Mouse (Mus musculus): ENCODE data around the gene Ten1.

Ten1 gene

DNA sequence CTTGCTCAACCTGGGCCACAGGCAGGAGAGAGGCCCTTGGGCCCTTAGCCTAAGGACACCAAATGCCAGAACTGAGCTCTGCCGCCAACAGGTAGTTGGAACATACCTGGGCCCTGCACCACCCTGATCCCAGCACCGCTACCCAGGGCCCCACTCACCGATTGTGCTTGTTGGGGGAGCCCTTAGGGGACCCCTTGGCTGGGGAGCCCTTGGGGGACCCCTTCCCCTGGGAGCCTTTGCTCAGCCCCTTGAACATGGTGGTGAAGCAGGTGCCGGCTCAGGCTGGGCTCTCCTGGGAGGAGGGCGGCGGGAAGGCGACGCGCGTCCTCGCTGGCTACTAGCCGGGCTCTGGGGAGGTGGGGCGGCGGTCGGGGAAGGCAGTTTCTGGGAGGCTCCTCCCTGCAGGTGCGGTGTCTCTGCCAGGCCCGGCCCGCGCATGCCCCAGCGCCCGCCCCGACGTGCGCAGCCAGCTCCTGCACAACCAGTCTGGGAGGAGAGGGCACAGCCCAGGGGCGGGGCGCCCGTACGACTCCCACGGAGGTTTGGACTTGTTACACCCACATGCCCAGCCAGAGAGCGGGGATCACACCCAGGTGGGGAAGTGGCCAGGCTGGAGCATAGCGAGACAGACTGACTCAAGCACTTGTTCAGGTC lies 39.2 kb downstream of the Ten1 start, which contains the start of gene Evpl:
Gene Evpl, minus strand, starts transcription at position 336 of the 654 bp plus-strand sequence.
- DNase-seq (ENCODE audit: low spot score in 2 of 2), result peak in 1 of 2 experiments; percentile 50

DNA sequence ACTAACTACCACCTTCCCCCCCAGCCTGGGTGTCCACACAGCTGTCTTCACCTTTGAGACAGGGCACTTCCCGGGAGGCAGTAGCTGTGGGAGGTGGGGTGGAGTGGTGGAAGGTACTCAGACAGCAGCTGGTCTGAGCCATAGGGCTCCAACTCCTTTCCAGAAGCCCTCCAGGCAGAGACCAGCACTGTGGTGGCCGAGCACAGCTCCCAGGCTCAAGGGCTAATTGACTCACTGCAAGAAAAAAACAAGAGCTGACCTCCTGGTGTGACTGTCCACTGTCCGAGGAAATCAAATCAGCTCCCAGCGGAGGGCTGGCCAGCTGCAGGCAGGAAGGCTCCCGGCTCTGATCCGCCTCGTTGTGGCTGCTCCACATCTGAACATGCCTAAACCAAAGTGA lies 41.1 kb downstream of the Ten1 start:
- DNase-seq (ENCODE audit: low spot score in 2 of 2), result no peak

DNA sequence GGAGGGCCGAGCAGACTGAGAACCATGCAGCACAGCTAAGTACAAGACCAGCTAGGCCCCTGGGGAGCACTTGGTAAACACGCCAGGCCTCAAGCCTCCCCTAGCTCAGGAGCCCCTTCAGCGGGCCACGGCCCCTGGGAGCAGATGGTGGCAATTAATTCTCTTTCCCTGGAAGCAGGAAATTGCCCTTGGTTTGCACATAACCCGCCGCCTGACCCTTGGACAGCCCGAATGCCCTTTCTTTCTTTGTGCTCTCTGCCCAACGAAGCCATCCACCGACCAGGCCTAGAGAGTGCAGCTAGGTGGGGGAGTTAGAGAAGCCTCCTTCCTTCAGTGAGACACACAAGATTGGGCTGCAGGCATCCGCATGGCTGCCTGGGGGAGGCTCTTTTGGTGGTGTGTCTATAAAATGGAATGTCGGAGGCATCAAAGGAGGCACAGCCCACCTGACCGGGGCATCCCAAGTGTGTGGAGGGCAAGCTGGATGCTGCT lies 43.1 kb downstream of the Ten1 start:
- DNase-seq (ENCODE audit: low spot score in 2 of 2), result no peak

DNA sequence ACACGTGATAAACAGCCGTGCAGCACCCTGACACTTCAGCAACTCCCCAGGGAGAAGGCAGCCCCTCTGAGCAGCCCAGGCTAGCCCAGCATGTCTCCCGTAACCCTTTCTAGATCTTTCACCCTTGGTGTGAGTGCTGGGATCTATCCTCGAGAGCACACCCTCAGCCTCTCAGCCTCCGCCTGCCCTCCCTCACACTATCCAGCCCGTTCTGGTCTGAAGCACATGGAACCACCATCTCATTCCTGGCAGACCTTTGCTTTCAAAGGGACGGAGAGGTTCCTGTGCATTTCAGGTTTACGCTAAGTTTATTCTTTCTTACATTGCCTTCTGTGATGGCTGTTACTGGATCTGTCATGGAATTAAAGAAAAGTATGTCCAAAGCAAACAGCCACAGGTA lies 45.9 kb downstream of the Ten1 start:
- no peak for DNase-seq (ENCODE audit: low spot score in 2 of 2)

DNA sequence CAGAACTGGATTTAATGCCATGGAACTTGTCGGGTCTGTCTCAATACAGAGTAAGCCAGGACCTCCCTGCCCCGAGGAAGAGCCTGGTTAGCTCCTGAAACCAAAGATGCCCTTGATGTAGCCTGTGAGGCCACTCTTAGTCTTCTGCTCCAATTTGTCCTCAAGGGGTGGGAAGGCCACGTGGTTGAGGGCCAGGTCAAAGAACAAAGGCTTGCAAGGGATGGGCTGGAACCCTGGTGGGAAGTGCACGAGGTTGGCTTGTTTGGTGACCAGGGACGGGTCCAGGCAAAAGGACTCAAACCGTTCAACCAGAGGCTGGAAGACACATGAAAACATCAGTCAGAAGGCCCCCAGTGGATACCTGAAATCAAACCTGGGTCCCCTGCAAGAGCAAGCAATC lies 47.0 kb downstream of the Ten1 start:
- no peak for DNase-seq (ENCODE audit: low spot score in 2 of 2)

DNA sequence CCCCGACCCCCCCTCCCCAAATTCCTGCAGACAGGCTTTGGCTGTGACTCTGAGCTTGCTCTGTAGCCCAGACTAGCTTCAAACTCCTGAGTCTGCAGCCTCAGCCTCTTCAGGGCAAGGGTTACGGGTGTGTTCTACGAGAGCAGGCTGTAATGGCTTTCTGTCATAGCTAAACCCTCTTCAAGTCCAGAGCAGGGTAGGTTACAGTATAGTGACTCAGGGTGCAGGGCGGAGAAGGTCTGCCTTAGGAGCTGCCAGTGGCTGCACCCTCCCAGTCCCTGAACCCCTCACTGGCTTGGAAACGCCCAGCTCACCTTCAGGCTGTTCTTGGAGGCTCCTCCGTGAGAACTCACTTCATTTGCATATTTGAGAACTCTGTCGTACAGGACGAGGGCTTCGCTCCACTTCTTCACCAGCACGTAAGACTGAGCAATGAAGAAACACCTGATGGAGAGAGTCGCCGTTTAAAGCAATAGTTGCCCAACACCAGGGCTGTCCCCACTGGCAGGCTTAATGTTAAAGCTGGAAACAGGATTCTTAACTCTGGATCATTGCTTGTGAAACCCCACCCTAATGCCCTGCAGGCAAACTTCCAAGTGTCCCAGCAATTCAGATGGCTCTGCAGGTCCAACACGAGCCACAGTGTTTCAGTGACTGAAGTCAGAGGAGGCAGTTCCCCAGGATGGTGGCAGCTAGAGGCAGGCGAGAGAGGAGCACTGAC lies 49.0 kb downstream of the Ten1 start:
- DNase-seq (ENCODE audit: low spot score in 2 of 2), result peak in 1 of 2 experiments; percentile 10

DNA sequence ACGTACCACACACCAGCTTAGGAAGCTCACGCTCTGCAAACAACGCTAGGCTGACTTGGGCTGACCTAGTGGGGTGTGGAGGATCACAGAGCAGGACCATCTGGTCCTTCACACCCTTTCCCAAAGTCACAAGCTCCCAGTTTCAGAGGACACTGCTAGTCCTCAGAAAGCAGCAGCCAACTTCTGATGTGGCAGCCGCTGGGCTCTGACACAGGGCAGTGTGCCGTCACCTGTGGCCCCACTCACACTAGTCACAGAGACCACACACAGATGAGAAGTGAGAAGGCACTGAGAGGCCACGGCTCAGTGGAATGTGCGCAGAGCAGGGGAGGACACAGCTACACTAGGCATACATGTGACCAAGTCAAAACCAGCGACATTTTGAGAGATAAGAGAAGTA lies 52.2 kb downstream of the Ten1 start:
- no peak for DNase-seq (ENCODE audit: low spot score in 2 of 2)

DNA sequence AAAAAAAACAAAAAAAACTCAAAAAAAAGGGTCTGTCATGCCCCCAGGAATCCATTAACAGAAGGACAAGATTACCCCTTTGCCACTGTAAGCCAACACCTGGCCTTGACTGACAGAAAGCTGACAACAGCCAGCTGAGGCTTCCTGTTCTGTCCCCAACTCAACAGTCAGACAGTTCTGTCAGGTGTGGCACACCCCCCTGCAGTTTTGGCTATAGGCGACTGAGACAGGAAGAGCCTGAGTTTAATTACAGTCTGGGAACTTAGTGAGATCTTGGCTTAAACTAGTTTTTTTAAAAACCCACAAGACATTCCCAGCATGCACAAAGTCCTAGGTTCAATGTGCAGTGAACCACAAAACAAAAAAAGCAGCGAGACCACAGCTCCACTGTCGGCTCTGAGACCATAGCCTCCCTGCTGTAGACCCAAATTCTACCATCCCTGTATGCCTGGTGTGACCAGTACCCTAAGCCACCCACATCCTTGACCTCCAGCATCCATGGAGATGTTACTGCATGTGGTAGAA lies 54.5 kb downstream of the Ten1 start:
- no peak for DNase-seq (ENCODE audit: low spot score in 2 of 2)

DNA sequence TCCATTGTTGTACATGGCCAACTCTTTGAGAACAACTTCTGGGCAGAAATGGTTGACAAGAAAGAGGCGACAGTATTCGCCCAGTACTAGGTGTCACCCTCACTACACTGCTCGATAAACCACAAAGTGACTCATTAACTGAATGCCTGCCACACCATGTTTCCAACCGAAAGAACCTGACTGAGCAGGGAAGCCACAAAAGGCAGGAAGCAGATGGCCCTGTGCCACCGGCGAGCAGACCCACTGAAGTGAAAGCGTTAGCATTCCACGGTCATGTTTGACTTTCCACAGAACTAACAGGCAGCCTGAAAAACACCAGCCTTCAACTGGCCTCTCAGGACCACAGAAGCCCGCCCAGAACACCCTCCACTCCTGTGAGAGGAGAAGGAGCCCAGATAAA lies 56.0 kb downstream of the Ten1 start:
- peak in 1 of 2 experiments; percentile 12 for DNase-seq (ENCODE audit: low spot score in 2 of 2)

DNA sequence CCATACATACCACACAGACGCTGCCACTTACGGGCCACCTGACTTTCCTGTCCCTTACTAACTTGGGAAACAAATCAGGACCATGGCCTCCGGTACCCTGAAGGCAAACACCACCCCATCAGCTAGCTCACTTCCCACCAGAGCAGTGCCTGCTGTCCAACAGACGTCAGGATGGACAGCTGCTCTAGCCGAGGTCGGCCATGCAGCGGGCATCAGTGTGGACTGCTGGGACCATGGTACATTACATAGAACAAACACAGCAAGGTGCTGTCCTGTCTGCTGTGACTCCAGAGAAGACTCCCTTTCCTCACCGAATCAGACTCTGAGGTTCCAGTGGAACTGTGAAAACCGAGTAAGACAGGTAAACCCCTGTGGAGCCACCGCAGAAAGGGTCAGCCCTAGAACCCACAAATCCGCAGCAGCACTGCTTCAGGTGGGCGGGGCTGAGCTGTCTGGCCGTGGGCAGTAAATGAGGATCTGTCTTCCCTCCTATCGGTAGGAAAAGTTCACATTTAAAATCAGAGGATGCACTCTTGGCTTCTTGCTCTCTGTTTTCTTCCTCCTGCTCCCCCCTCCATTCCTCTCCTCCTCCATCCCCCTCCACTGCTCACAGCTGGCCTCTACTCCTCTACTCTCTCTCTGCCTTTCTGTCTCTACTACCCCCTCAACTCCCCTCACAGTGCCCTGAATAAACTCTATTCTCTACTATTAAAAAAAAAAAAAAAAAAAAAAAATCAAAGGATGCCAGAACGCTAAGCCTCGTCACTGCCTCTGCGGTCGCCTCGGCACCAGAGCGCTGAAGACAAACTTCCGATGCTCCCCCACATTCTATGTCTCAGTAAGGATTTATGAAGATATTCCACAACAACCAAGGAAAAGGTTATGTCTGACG lies 56.7 kb downstream of the Ten1 start:
- peak in 1 of 2 experiments; percentile 12 for DNase-seq (ENCODE audit: low spot score in 2 of 2)

DNA sequence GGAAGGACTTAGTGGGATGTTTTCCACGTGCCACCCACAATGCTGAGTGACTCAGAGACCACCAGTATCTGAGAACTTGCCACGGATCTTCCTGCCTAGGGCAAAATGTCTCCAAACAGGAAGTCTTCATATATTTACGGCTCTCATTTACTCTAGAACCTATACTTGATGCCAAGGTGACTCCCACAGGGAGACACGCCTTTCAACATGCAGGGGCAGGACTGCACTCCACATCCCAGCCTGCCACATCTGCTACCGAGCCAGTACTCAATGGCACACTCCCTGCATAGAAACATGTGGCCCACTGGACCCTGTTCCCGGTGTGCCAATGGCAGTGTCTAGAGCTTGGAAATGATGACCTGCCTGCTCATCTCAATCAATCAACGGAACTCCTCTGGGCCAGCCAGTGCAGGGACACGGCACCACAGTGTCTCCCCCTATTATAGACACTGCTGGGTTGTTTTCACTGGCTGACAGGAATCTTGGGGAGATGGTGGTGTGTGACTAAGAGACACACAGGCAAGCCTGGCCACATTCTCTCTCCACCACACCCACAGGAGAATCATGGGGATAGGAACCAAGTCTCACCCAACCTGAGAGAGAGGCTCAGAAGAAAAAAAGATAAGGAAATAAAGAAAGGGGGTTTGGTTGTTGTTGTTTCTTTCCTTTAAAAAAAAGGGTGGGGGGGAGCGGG lies 57.5 kb downstream of the Ten1 start:
- no peak for DNase-seq (ENCODE audit: low spot score in 2 of 2)

DNA sequence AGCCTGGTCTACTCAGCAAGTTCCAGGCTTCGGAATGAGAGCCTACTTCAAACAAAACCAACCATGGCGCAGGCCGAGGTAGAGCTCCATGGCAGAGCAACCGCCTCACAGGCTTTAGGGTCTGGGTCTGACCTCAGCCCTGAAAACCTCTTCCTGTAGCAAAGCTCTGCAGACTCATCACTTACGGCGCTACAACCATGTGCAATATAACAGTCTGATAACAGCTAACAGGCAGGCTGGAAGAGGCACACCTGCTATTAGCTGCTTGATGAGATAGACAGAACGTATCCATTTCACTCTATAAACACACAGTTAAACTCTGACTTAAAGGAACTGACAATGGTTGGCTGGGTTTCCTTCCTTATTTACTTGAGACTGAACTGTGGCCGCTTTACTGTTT lies 60.8 kb downstream of the Ten1 start:
- peak in 1 of 2 experiments; percentile 10 for DNase-seq (ENCODE audit: low spot score in 2 of 2)

DNA sequence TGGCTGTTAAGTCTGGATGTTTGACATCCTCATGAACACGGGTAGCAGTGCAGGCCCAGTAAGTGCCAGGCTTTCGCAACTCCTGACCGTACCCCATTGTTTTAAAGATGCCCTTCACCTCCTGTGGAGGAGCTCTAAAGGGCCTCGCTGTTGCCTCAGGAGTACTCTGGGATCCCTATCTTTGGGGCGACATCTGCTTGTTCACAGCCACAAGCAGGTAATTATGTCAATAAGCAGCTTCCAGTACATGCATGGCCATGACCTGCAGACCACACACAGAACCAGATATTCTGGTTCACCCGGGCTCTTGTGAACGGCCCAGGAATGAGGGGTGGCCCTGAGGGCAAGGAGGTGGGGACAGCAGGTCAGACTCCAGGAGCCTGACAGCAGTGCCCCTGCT lies 61.6 kb downstream of the Ten1 start:
- peak in 1 of 2 experiments; percentile 10 for DNase-seq (ENCODE audit: low spot score in 2 of 2)

Measured in spleen, postnatal 10 days (tissue).